Comparison of ENCODE assay signal across 9 mouse cellular contexts in the genomic region with DNA sequence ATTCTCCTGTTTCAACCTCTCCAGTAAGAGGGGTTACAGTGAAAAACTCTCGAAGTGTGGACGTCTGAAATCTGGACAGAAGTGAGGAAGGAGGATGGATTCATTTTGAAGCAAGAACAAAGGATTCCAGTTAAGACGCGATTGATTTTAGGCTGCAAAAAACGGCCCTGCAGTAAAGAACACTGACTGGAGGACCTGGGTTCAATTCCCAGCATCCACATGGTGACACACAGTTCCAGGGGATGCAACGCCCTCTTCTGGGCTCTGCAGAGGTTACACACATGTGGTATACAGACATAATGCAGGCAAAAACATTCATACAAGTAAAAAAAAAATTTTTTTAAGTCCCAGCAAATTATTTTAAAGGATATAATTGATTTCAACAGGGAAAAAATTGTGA. TPM values are rescaled to one million over a fixed set of nuclear protein-coding genes. Genes with fewer than 3 reads are reported as not detected.
DNase-seq lines count a peak whose midpoint lies in the region; TF ChIP-seq lines count a peak whose summit lies in the region.
"Had no signal": no experiment of that assay in that cellular context is flagged by ENCODE, and none has a peak within 500 bp of the region (broad histone marks: within the 10 kb centered on the region; RNA-seq: fewer than 3 reads in every experiment).

No protein-coding gene starts in this region.

- intact Hi-C loops in heart, adult 2 months (cut with DNase I), result loop anchor here (1.0 kb wide), 1 partner anchor 43 kb away; no protein-coding TSS in a partner anchor
- intact Hi-C loops in heart, postnatal 10 days (cut with DNase I), result loop anchor here (1.0 kb wide), 1 partner anchor 43 kb away; no protein-coding TSS in a partner anchor

- H3K36me3 ChIP-seq in heart, adult 2 months (ENCODE audit: control insufficient read depth, insufficient read depth, low read length), result no peaks in the 10 kb centered on the region
- H3K36me3 ChIP-seq in MEL (ENCODE audit: control insufficient read depth in 1 of 2, insufficient read depth in 2 of 2, low read length in 2 of 2), result no peaks in the 10 kb centered on the region
- H3K36me3 ChIP-seq in hindbrain, embryonic 10.5 days, result no peaks in the 10 kb centered on the region
- no peaks in the 10 kb centered on the region for H3K36me3 ChIP-seq in midbrain, embryonic 10.5 days

- 0 out of 2 replicates have a peak, but pooled peaks have one; percentile 0 for TF ChIP-seq RAD21 in MEL (IDR thresholded peaks at IDR 0.05; ENCODE audit: low read depth, low read length)

- H3K9ac ChIP-seq in heart, adult 2 months (ENCODE audit: low read depth, low read length), result no peak overlapping the region
- no peak overlapping the region for H3K9ac ChIP-seq in MEL (ENCODE audit: control insufficient read depth, low read depth, low read length, poor library complexity, severe bottlenecking)

- peak overlapping the region; percentile 65 for H3K4me3 ChIP-seq in heart, adult 2 months
- no peak overlapping the region for H3K4me3 ChIP-seq in MEL (ENCODE audit: control insufficient read depth in 1 of 2, insufficient read depth in 1 of 2, low read depth in 2 of 2, low read length in 2 of 2)
- peak overlapping the region; percentile 72 for H3K4me3 ChIP-seq in hindbrain, embryonic 10.5 days
- H3K4me3 ChIP-seq in midbrain, embryonic 10.5 days, result peak overlapping the region; percentile 82

- no peaks in the 10 kb centered on the region; the same call in 1 of the 2 replicates for H3K4me1 ChIP-seq in heart, adult 2 months (ENCODE audit: control insufficient read depth, insufficient read depth, low read length)
- peaks cover 0 to 2% of the 10 kb centered on the region in 2 experiments; a peak in 1 of 4 replicates for H3K4me1 ChIP-seq in MEL (ENCODE audit: control insufficient read depth in 1 of 2, insufficient read depth in 2 of 2, low read length in 2 of 2)
- H3K4me1 ChIP-seq in hindbrain, embryonic 10.5 days (replicated peaks), result peaks cover 20% of the 10 kb centered on the region
- peaks cover 42% of the 10 kb centered on the region for H3K4me1 ChIP-seq in midbrain, embryonic 10.5 days

- no peak; the same call in 1 of the 2 replicates for TF ChIP-seq CTCF in heart, adult 2 months (IDR thresholded peaks at IDR 0.05)
- TF ChIP-seq CTCF in MEL (IDR thresholded peaks at IDR 0.05 in 2 of 3, conservative IDR thresholded peaks at IDR 0.05 in 1 of 3; ENCODE audit: control insufficient read depth in 1 of 3, insufficient read depth in 1 of 3, low read depth in 2 of 3, low read length in 3 of 3, poor library complexity in 1 of 3, severe bottlenecking in 1 of 3), result peak in 1 of 3 experiments; percentile 7; a peak in 1 of 6 replicates

- H3K79me2 ChIP-seq in heart, adult 2 months (replicated peaks; ENCODE audit: control insufficient read depth, insufficient read depth, low read length), result no peaks in the 10 kb centered on the region
- no peaks in the 10 kb centered on the region for H3K79me2 ChIP-seq in MEL (ENCODE audit: control insufficient read depth, insufficient read depth, low read length, poor library complexity)

- no peak overlapping the region for H3K27ac ChIP-seq in heart, adult 2 months
- no peak overlapping the region for H3K27ac ChIP-seq in MEL (ENCODE audit: control insufficient read depth, low read depth, low read length)
- no peak overlapping the region for H3K27ac ChIP-seq in hindbrain, embryonic 10.5 days
- no peak overlapping the region for H3K27ac ChIP-seq in midbrain, embryonic 10.5 days (replicated peaks)

- no peaks in the 10 kb centered on the region for H3K27me3 ChIP-seq in heart, adult 2 months (ENCODE audit: control insufficient read depth, insufficient read depth, low read length)
- H3K27me3 ChIP-seq in MEL (ENCODE audit: control insufficient read depth in 1 of 2, insufficient read depth in 2 of 2, low read length in 2 of 2), result no peaks in the 10 kb centered on the region; a peak in 1 of 4 replicates
- peaks cover 49% of the 10 kb centered on the region for H3K27me3 ChIP-seq in hindbrain, embryonic 10.5 days (ENCODE audit: insufficient read depth, poor library complexity, severe bottlenecking)
- peaks cover 47% of the 10 kb centered on the region for H3K27me3 ChIP-seq in midbrain, embryonic 10.5 days (ENCODE audit: low read depth, poor library complexity, severe bottlenecking)

- WGBS in heart, adult 2 months, result 25% methylated on average over 6 of the region's 6 CpGs
- WGBS in hindbrain, embryonic 10.5 days, result 34% methylated on average over 6 of the region's 6 CpGs
- 34% methylated on average over 6 of the region's 6 CpGs for WGBS in midbrain, embryonic 10.5 days

- no peak for DNase-seq in heart, adult 2 months
- no peak for DNase-seq in heart, postnatal 10 days
- no peak for DNase-seq in MEL (ENCODE audit: low read depth, low spot score)
- no peak for DNase-seq in hindbrain, embryonic 10.5 days (ENCODE audit: low spot score)
- no peak for DNase-seq in midbrain, embryonic 10.5 days (ENCODE audit: low spot score)
- no peak for DNase-seq in urinary bladder, postnatal 10 days (ENCODE audit: low spot score)
- DNase-seq in embryo, embryonic 9.5 days (ENCODE audit: extremely low spot score), result no peak
- DNase-seq in frontal cortex, postnatal 25 days (ENCODE audit: low spot score in 2 of 2), result no peak

- TF ChIP-seq POLR2A in heart, adult 2 months (IDR thresholded peaks at IDR 0.05; ENCODE audit: insufficient read depth, low read depth, low read length), result no peak
- no peak for TF ChIP-seq POLR2A in MEL (IDR thresholded peaks at IDR 0.05; ENCODE audit: control insufficient read depth in 1 of 2, insufficient read depth in 1 of 2, low read depth in 1 of 2, low read length in 2 of 2, poor library complexity in 1 of 2)

- H3K9me3 ChIP-seq in MEL (replicated peaks; ENCODE audit: insufficient read depth, low read length), result no peaks in the 10 kb centered on the region
- no peaks in the 10 kb centered on the region for H3K9me3 ChIP-seq in hindbrain, embryonic 10.5 days
- no peaks in the 10 kb centered on the region for H3K9me3 ChIP-seq in midbrain, embryonic 10.5 days (replicated peaks)

- peak; percentile 1; the same call in 1 of the 2 replicates for TF ChIP-seq EP300 in heart, adult 2 months (IDR thresholded peaks at IDR 0.05; ENCODE audit: insufficient read depth, low read depth, low read length)
- no peak for TF ChIP-seq EP300 in MEL (IDR thresholded peaks at IDR 0.05; ENCODE audit: low read depth in 1 of 2, low read length in 2 of 2)

TF ChIP-seq in MEL, 35 proteins besides CTCF, POLR2A, EP300 and RAD21:
- TF ChIP-seq ZNF384 (IDR thresholded peaks at IDR 0.05; ENCODE audit: low read depth, low read length) (no peak), HCFC1 (IDR thresholded peaks at IDR 0.05; ENCODE audit: low read depth, low read length) (no peak), TCF12 (IDR thresholded peaks at IDR 0.05; ENCODE audit: low read depth, low read length) (no peak)

RNA-seq across cellular contexts. Expression of a gene that starts 1.0 kb away (rescaled TPM):
- 1 to 10 TPM; 3.6 to 3.9 TPM for total RNA-seq in heart, adult 2 months (2021)
- 3.9 and 6.1 TPM in 2 replicates for polyA plus RNA-seq in heart, adult 2 months (2012; rRNA removed)
- total RNA-seq in heart, postnatal 10 days (2021), result 1 to 10 TPM; 5.9 to 8.4 TPM
- total RNA-seq in MEL (2012; rRNA removed), result 0.33 and 0.73 TPM in 2 replicates
- polyA plus RNA-seq in MEL (2012; ENCODE audit: insufficient read depth in 1 of 2, insufficient read length in 2 of 2, low read depth in 1 of 2, low replicate concordance in 2 of 2, missing spikeins in 1 of 2), result 1 to 10 TPM in 1 of 2 experiments, not detected in 1; 3.0 TPM
- 5.8 and 8.7 TPM in 2 replicates for polyA plus RNA-seq in hindbrain, embryonic 10.5 days (2016; fragmentation: Nextera tagmentation; extraction: Ambion mirVana)
- 13.7 and 16.0 TPM in 2 replicates for polyA plus RNA-seq in midbrain, embryonic 10.5 days (2016; fragmentation: Nextera tagmentation; extraction: Ambion mirVana)

RNA-seq across cellular contexts. Expression of a gene that starts 18.8 kb away (rescaled TPM):
- total RNA-seq in heart, adult 2 months (2021), result not detected
- not detected in 2 replicates for polyA plus RNA-seq in heart, adult 2 months (2012; rRNA removed)
- not detected for total RNA-seq in heart, postnatal 10 days (2021)
- not detected in 2 replicates for total RNA-seq in MEL (2012; rRNA removed)
- not detected for polyA plus RNA-seq in MEL (2012; ENCODE audit: insufficient read depth in 1 of 2, insufficient read length in 2 of 2, low read depth in 1 of 2, low replicate concordance in 2 of 2, missing spikeins in 1 of 2)
- polyA plus RNA-seq in hindbrain, embryonic 10.5 days (2016; fragmentation: Nextera tagmentation; extraction: Ambion mirVana), result not detected in 2 replicates
- not detected in 2 replicates for polyA plus RNA-seq in midbrain, embryonic 10.5 days (2016; fragmentation: Nextera tagmentation; extraction: Ambion mirVana)
- polyA plus RNA-seq: large intestine, adult 2 months had no signal

RNA-seq across cellular contexts. Expression of a gene that starts 40.7 kb away (rescaled TPM):
- not detected for total RNA-seq in heart, adult 2 months (2021)
- polyA plus RNA-seq in heart, adult 2 months (2012; rRNA removed), result not detected in 2 replicates
- not detected for total RNA-seq in heart, postnatal 10 days (2021)
- 0.03 TPM in 1 of 2 replicates, not detected in the other for total RNA-seq in MEL (2012; rRNA removed)
- polyA plus RNA-seq in MEL (2012; ENCODE audit: insufficient read depth in 1 of 2, insufficient read length in 2 of 2, low read depth in 1 of 2, low replicate concordance in 2 of 2, missing spikeins in 1 of 2), result not detected
- polyA plus RNA-seq in hindbrain, embryonic 10.5 days (2016; fragmentation: Nextera tagmentation; extraction: Ambion mirVana), result not detected in 2 replicates
- polyA plus RNA-seq in midbrain, embryonic 10.5 days (2016; fragmentation: Nextera tagmentation; extraction: Ambion mirVana), result not detected in 2 replicates
- polyA plus RNA-seq: large intestine, adult 2 months had no signal

RNA-seq across cellular contexts. Expression of a gene that starts 50.0 kb away (rescaled TPM):
- 100 to 1,000 TPM in 1 of 2 experiments, 10 to 100 TPM in 1; 99.5 to 109 TPM for total RNA-seq in heart, adult 2 months (2021)
- polyA plus RNA-seq in heart, adult 2 months (2012; rRNA removed), result 41.8 and 58.7 TPM in 2 replicates
- 10 to 100 TPM; 90.2 to 93.8 TPM for total RNA-seq in heart, postnatal 10 days (2021)
- 58.3 and 59.6 TPM in 2 replicates for total RNA-seq in MEL (2012; rRNA removed)
- 10 to 100 TPM in 1 of 2 experiments, not detected in 1; 46.8 TPM for polyA plus RNA-seq in MEL (2012; ENCODE audit: insufficient read depth in 1 of 2, insufficient read length in 2 of 2, low read depth in 1 of 2, low replicate concordance in 2 of 2, missing spikeins in 1 of 2)
- polyA plus RNA-seq in hindbrain, embryonic 10.5 days (2016; fragmentation: Nextera tagmentation; extraction: Ambion mirVana), result 49.1 and 55.1 TPM in 2 replicates
- polyA plus RNA-seq in midbrain, embryonic 10.5 days (2016; fragmentation: Nextera tagmentation; extraction: Ambion mirVana), result 56.0 and 57.6 TPM in 2 replicates

RNA-seq across cellular contexts. Expression of a gene that starts 54.7 kb away (rescaled TPM):
- total RNA-seq in heart, adult 2 months (2021), result not detected
- not detected in 2 replicates for polyA plus RNA-seq in heart, adult 2 months (2012; rRNA removed)
- total RNA-seq in heart, postnatal 10 days (2021), result not detected
- not detected in 2 replicates for total RNA-seq in MEL (2012; rRNA removed)
- polyA plus RNA-seq in MEL (2012; ENCODE audit: insufficient read depth in 1 of 2, insufficient read length in 2 of 2, low read depth in 1 of 2, low replicate concordance in 2 of 2, missing spikeins in 1 of 2), result not detected
- polyA plus RNA-seq in hindbrain, embryonic 10.5 days (2016; fragmentation: Nextera tagmentation; extraction: Ambion mirVana), result not detected in 2 replicates
- not detected in 2 replicates for polyA plus RNA-seq in midbrain, embryonic 10.5 days (2016; fragmentation: Nextera tagmentation; extraction: Ambion mirVana)
- polyA plus RNA-seq: large intestine, adult 2 months had no signal

Comparison
In these comparisons a context has a peak if more than half of its experiments do, and no peak if none do; other contexts are left out.
1. H3K4me3 ChIP-seq: peak in heart, adult 2 months (single experiment), hindbrain, embryonic 10.5 days (single experiment) and midbrain, embryonic 10.5 days (single experiment); none in MEL (0 of 2).